Mouse (Mus musculus) MEL (cell line): ENCODE measurements around the gene Mtnr1b. TPM values are rescaled to one million over a fixed set of nuclear protein-coding genes. Genes with fewer than 3 reads are reported as not detected.
"Not testable (repeated sequence)": the region's sequence is repeated elsewhere in the genome, so short reads cannot be mapped to it uniquely, and the experiment has no call there.

Source experiments
- DNase-seq: peaks from one replicate; pipeline ENCODE4 v3.0.0; 2011; ENCODE audit warnings: low read depth, low spot score
- H3K27ac ChIP-seq: 2 replicates; pipeline ENCODE4 v1.5.1; 2012; ENCODE audit warnings: low read depth, mild to moderate bottlenecking, control low read depth, low read length, moderate library complexity; ENCODE audit not compliant: control insufficient read depth
- H3K27me3 ChIP-seq, 2 experiments: fragments of 150-350 bp in 1 of 2; sonication (generic) in 1 of 2; 2 replicates each; pipeline ENCODE4 v1.6.1; 2012; ENCODE audit warnings: low read length in 2 of 2, mild to moderate bottlenecking in 2 of 2, improper control_type of control experiment in 1 of 2, moderate library complexity in 1 of 2; ENCODE audit not compliant: insufficient read depth in 2 of 2, control insufficient read depth in 1 of 2
- H3K36me3 ChIP-seq, 2 experiments: 2 replicates each; pipeline ENCODE4 v1.6.1; 2012 to 2014; ENCODE audit warnings: low read length in 2 of 2, improper control_type of control experiment in 1 of 2, inconsistent platforms in 1 of 2, mild to moderate bottlenecking in 1 of 2; ENCODE audit not compliant: insufficient read depth in 2 of 2, control insufficient read depth in 1 of 2
- H3K4me1 ChIP-seq, 2 experiments: fragments of 150-350 bp in 1 of 2; sonication (generic) in 1 of 2; 2 replicates each; pipeline ENCODE4 v1.6.1; 2012; ENCODE audit warnings: low read length in 2 of 2, improper control_type of control experiment in 1 of 2, mild to moderate bottlenecking in 1 of 2; ENCODE audit not compliant: insufficient read depth in 2 of 2, control insufficient read depth in 1 of 2
- H3K4me3 ChIP-seq, 2 experiments: fragments of 150-350 bp in 1 of 2; sonication (generic) in 1 of 2; 2 replicates each; pipeline ENCODE4 v1.5.1; 2012; ENCODE audit warnings: low read depth in 2 of 2, low read length in 2 of 2, mild to moderate bottlenecking in 2 of 2, moderate library complexity in 2 of 2, control low read depth in 1 of 2, improper control_type of control experiment in 1 of 2; ENCODE audit not compliant: control insufficient read depth in 1 of 2, insufficient read depth in 1 of 2
- H3K79me2 ChIP-seq: 2 replicates; pipeline ENCODE4 v1.6.1; 2012; ENCODE audit warnings: mild to moderate bottlenecking, low read length, moderate library complexity; ENCODE audit not compliant: control insufficient read depth, poor library complexity, insufficient read depth
- H3K9ac ChIP-seq: 2 replicates; pipeline ENCODE4 v1.6.1; 2012; ENCODE audit warnings: low read depth, mild to moderate bottlenecking, control low read depth, low read length, moderate library complexity; ENCODE audit not compliant: control insufficient read depth, poor library complexity, severe bottlenecking
- H3K9me3 ChIP-seq: fragments of 150-350 bp; sonication (generic); replicated peaks from 2 replicates; pipeline ENCODE4 v1.6.1; 2012; ENCODE audit warnings: mild to moderate bottlenecking, low read length, improper control_type of control experiment, moderate library complexity; ENCODE audit not compliant: insufficient read depth
- CHD2 ChIP-seq: IDR thresholded peaks from 2 replicates; pipeline ENCODE4 v1.6.1; 2011; ENCODE audit warnings: low read length, improper control_type of control experiment
- CTCF ChIP-seq, 3 experiments: IDR thresholded peaks in 2 of 3; conservative IDR thresholded peaks in 1 of 3; 2 replicates each; pipeline ENCODE4 v1.5.1; 2011 to 2012; ENCODE audit warnings: low read length in 3 of 3, low read depth in 2 of 3, mild to moderate bottlenecking in 2 of 3, improper control_type of control experiment in 1 of 3, inconsistent platforms in 1 of 3, mixed read lengths in 1 of 3, moderate library complexity in 1 of 3; ENCODE audit not compliant: control insufficient read depth in 1 of 3, insufficient read depth in 1 of 3, poor library complexity in 1 of 3, severe bottlenecking in 1 of 3
- E2F4 ChIP-seq: IDR thresholded peaks from 2 replicates; pipeline ENCODE4 v1.6.1; 2011; ENCODE audit warnings: low read depth, low read length, improper control_type of control experiment, borderline replicate concordance
- ELF1 ChIP-seq: IDR thresholded peaks from 2 replicates; pipeline ENCODE4 v1.6.1; 2014; ENCODE audit warnings: low read depth, mild to moderate bottlenecking, inconsistent platforms, low read length, improper control_type of control experiment, moderate library complexity
- GATA1 ChIP-seq: IDR thresholded peaks from 2 replicates; pipeline ENCODE4 v1.6.1; 2011; ENCODE audit warnings: low read depth, low read length, improper control_type of control experiment
- HCFC1 ChIP-seq: IDR thresholded peaks from 2 replicates; pipeline ENCODE4 v1.6.1; 2012; ENCODE audit warnings: low read depth, mild to moderate bottlenecking, inconsistent platforms, low read length, improper control_type of control experiment, moderate library complexity
- JUND ChIP-seq: IDR thresholded peaks from 2 replicates; pipeline ENCODE4 v1.6.1; 2011; ENCODE audit warnings: low read depth, mild to moderate bottlenecking, improper control_type of control experiment, low read length
- MAX ChIP-seq: IDR thresholded peaks from 2 replicates; pipeline ENCODE4 v1.6.1; 2011; ENCODE audit warnings: low read length, improper control_type of control experiment
- MAZ ChIP-seq: IDR thresholded peaks from 2 replicates; pipeline ENCODE4 v1.6.1; 2012; ENCODE audit warnings: low read depth, mild to moderate bottlenecking, inconsistent platforms, low read length, improper control_type of control experiment
- MXI1 ChIP-seq: IDR thresholded peaks from 2 replicates; pipeline ENCODE4 v1.6.1; 2011; ENCODE audit warnings: mild to moderate bottlenecking, low read depth, low read length, improper control_type of control experiment
- POLR2AphosphoS2 ChIP-seq: IDR thresholded peaks from 2 replicates; pipeline ENCODE4 v1.6.1; 2011; ENCODE audit warnings: low read length, improper control_type of control experiment
- POLR2AphosphoS5 ChIP-seq: IDR thresholded peaks from 2 replicates; pipeline ENCODE4 v1.6.1; 2012; ENCODE audit warnings: low read depth, borderline replicate concordance, mild to moderate bottlenecking, inconsistent platforms, low read length, moderate library complexity, mixed read lengths
- SIN3A ChIP-seq: IDR thresholded peaks from 2 replicates; pipeline ENCODE4 v1.6.1; 2012; ENCODE audit warnings: low read length, improper control_type of control experiment, inconsistent platforms
- SMC3 ChIP-seq: IDR thresholded peaks from 2 replicates; pipeline ENCODE4 v1.6.1; 2011; ENCODE audit warnings: low read depth, low read length, improper control_type of control experiment
- TAL1 ChIP-seq: IDR thresholded peaks from 2 replicates; pipeline ENCODE4 v1.6.1; 2012; ENCODE audit warnings: mild to moderate bottlenecking, inconsistent platforms, low read length, moderate library complexity, mixed read lengths
- TBP ChIP-seq: IDR thresholded peaks from 2 replicates; pipeline ENCODE4 v1.8.0; 2011; ENCODE audit warnings: low read depth, low read length, improper control_type of control experiment
- ZKSCAN1 ChIP-seq: IDR thresholded peaks from 2 replicates; pipeline ENCODE4 v1.6.1; 2012; ENCODE audit warnings: low read depth, mild to moderate bottlenecking, inconsistent platforms, low read length, improper control_type of control experiment, moderate library complexity
- ZMIZ1 ChIP-seq: IDR thresholded peaks from 2 replicates; pipeline ENCODE4 v1.6.1; 2012; ENCODE audit warnings: low read depth, mild to moderate bottlenecking, inconsistent platforms, low read length, improper control_type of control experiment, moderate library complexity
- polyA plus RNA-seq, 2 experiments: library from polyadenylated mRNA; stranded (reverse) in 1 of 2; unstranded in 1 of 2; fragments of >175 nt in 1 of 2; fragments of >200 nt in 1 of 2; gene quantifications; 2 replicates each; pipeline versions ENCODE4 v1.2.1 to v1.2.4; 2012; ENCODE audit warnings: low replicate concordance in 2 of 2, low read depth in 1 of 2; ENCODE audit not compliant: insufficient read length in 2 of 2, insufficient read depth in 1 of 2, missing spikeins in 1 of 2
- total RNA-seq: library from RNA; depleted of rRNA; stranded (reverse); fragments of 300-350 nt; gene quantifications from 2 replicates; pipeline ENCODE4 v1.2.3, GENCODE M21; 2012

The Mtnr1b gene
- total and polyA plus RNA-seq, 3 experiments: not detected

DNA sequence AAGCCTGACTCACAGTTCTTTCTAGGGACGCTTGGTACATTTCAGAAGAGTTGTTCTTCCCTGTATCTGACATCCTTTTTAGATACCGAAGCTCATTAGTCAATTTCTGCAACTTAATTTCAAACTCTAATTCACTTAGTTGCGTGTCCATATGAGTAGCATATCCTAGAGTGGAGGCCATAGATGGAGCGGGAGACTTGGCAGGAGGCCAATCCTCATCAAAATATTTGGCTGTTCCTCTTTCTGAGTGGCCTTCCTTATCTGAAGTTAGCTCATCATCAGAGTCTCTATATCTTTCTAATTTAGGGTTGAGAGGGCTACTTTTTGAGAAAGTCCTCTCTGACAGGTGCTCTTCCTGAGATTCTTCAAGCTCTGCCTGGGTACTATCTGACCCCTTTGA is 29.4 kb downstream of the Mtnr1b start:
- not testable (repeated sequence) for H3K79me2 ChIP-seq, H3K27ac ChIP-seq, H3K4me1 ChIP-seq, H3K9me3 ChIP-seq, H3K27me3 ChIP-seq, H3K36me3 ChIP-seq, H3K4me3 ChIP-seq, H3K9ac ChIP-seq
- TF ChIP-seq GATA1: 0 out of 2 replicates have a peak, but pooled peaks have one; percentile 11
- peak; percentile 65 for DNase-seq

DNA sequence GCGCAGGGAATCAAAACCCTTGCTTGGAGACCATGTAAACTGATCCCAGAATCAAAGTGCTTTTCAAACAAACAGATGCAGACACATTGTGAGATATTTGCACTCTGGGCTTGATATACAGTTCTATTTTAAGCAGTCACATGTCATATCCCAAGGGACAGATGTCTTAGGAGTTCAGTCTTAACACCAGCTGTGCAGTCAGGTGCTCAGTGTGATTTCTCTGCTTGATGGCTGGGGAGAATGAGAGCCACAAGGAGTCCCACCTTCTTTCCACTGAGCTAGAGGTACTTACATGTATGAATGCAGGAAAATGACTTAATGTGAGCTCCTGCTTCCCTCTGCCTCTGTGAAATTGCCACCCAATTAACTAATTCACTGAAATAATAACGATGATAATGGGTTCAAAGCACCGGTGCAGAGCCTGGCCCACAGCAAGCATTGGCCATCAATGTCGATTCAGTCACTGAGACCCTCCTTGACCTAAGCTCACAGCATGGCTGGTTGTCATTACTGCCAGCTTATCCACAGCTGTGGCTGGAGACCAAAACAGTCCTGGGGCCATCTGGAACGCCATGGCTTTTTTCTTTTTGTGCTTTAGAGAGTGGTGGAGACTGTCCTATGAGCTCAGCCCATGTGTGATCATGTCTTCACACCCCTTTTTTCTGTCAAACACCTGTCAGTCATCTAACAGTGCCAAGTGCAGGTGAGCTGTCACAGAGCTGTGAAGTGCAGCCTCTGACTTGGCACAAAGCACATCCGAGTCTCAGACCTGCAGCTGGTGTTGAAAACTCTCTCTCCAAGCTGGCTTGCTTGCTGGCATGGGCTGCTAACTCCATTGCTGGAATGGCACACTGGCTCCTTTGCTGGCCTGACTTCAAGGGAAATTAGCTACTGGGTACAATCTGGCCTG is 61.1 kb downstream of the Mtnr1b start:
- no peak for DNase-seq
- no peak overlapping the region for H3K4me3 ChIP-seq
- no peaks in the 10 kb centered on the region for H3K9me3 ChIP-seq
- H3K36me3 ChIP-seq: no peaks in the 10 kb centered on the region
- no peak overlapping the region for H3K9ac ChIP-seq
- no peaks in the 10 kb centered on the region for H3K4me1 ChIP-seq
- H3K79me2 ChIP-seq: no peaks in the 10 kb centered on the region
- no peak overlapping the region for H3K27ac ChIP-seq
- TF ChIP-seq SIN3A (no peak), MAX (no peak), CHD2 (no peak), MXI1 (no peak), HCFC1 (no peak), POLR2AphosphoS5 (no peak), POLR2AphosphoS2 (no peak), GATA1 (no peak), JUND (no peak), MAZ (no peak), ELF1 (no peak), TAL1 (no peak), ZKSCAN1 (no peak), ZMIZ1 (no peak), CTCF (IDR thresholded peaks at IDR 0.05 in 2 of 3, conservative IDR thresholded peaks at IDR 0.05 in 1 of 3; ENCODE audit: control insufficient read depth in 1 of 3, insufficient read depth in 1 of 3, low read depth in 2 of 3, low read length in 3 of 3, poor library complexity in 1 of 3, severe bottlenecking in 1 of 3) (no peak), SMC3 (no peak), E2F4 (no peak), TBP (no peak)
- peaks cover 0 to 1% of the 10 kb centered on the region in 2 experiments; a peak in 1 of 4 replicates for H3K27me3 ChIP-seq
